Mouse (Mus musculus) embryonic stem cell, embryonic (primary cell): ENCODE data around the gene Pcca.

ENCODE experiments used
- CTCF ChIA-PET, 4 experiments: fragments of 300-600 bp in 2 of 4; fragments of 350-600 bp in 2 of 4; sonication (Branson Sonifier 250); formaldehyde crosslinking; loops; one replicate each; lab custom pipeline; 2022; ENCODE audit warnings: inconsistent platforms in 2 of 4; lab: Charles Lee
- POLR2A ChIA-PET, 4 experiments: fragments of 300-600 bp in 2 of 4; fragments of 350-600 bp in 2 of 4; sonication (Branson Sonifier 250); formaldehyde crosslinking; loops; one replicate each; lab custom pipeline; 2022; ENCODE audit warnings: antibody characterized with exemption in 4 of 4, inconsistent platforms in 1 of 4; lab: Charles Lee

The Pcca gene

GRCm38 (mm10) chr14:122882795-122883409 lies 348.8 kb downstream of the Pcca start:
- POLR2A ChIA-PET, result interaction anchor here in 2 of 4 experiments (0.6 to 1.1 kb wide), 3 partner anchors 9 to 101 kb away, joined by 3 to 20 read pairs (median 3); partner anchors contain the start of gene Tmtc4 (in 1 of the 2)
- CTCF ChIA-PET, result interaction anchor here in 1 of 4 experiments (0.6 kb wide), 1 partner anchor 877 kb away, joined by 3 read pairs; no protein-coding TSS in a partner anchor

GRCm38 (mm10) chr14:122883410-122883806 lies 349.3 kb downstream of the Pcca start:
- POLR2A ChIA-PET, result no interaction called here

GRCm38 (mm10) chr14:122883821-122884584 lies 349.9 kb downstream of the Pcca start:
- POLR2A ChIA-PET, result interaction anchor here in 1 of 4 experiments (1.5 kb wide), 1 partner anchor 9 kb away, joined by 4 read pairs; no protein-coding TSS in a partner anchor
- CTCF ChIA-PET, result interaction anchor here in 2 of 4 experiments (0.5 to 1.5 kb wide), 3 partner anchors 8 to 507 kb away, joined by 3 to 4 read pairs (median 3); no protein-coding TSS in a partner anchor

More at GRCm38 (mm10) chr14:122883410-122883806, 349.3 kb downstream of the Pcca start:
- CTCF ChIA-PET, result interaction anchor here in 1 of 4 experiments (0.6 kb wide), 2 partner anchors 507 to 876 kb away, joined by 3 to 4 read pairs; no protein-coding TSS in a partner anchor

- POLR2A ChIA-PET, result no interaction called here
- CTCF ChIA-PET, result interaction anchor here in 2 of 4 experiments (0.6 to 1.5 kb wide), 2 partner anchors 10 to 645 kb away, joined by 3 read pairs; no protein-coding TSS in a partner anchor
These were observed 351.8 kb downstream of the Pcca start for GRCm38 (mm10) chr14:122885893-122886292.

GRCm38 (mm10) chr14:122887278-122887677 lies 353.2 kb downstream of the Pcca start:
- POLR2A ChIA-PET, result interaction anchor here in 1 of 4 experiments (1.1 to 1.3 kb wide), 2 partner anchors 15 to 16 kb away, joined by 3 read pairs; no protein-coding TSS in a partner anchor
- CTCF ChIA-PET, result no interaction called here

- ChIA-PET CTCF (interaction anchor here in 2 of 4 experiments (0.6 to 1.2 kb wide), 2 partner anchors 12 to 25 kb away, joined by 4 to 5 read pairs; no protein-coding TSS in a partner anchor), POLR2A (interaction anchor here in 1 of 4 experiments (1.1 to 1.3 kb wide), 2 partner anchors 15 to 16 kb away, joined by 3 read pairs; no protein-coding TSS in a partner anchor)
These were observed 353.8 kb downstream of the Pcca start for GRCm38 (mm10) chr14:122887702-122888479.

GRCm38 (mm10) chr14:122888480-122888872 lies 354.4 kb downstream of the Pcca start:
- POLR2A ChIA-PET, result interaction anchor here in 1 of 4 experiments (1.3 kb wide), 1 partner anchor 15 kb away, joined by 3 read pairs; no protein-coding TSS in a partner anchor
- CTCF ChIA-PET, result interaction anchor here in 2 of 4 experiments (0.6 to 1.2 kb wide), 2 partner anchors 12 to 24 kb away, joined by 4 to 5 read pairs; no protein-coding TSS in a partner anchor

GRCm38 (mm10) chr14:122891470-122891968 lies 357.4 kb downstream of the Pcca start:
- ChIA-PET POLR2A (interaction anchor here in 2 of 4 experiments (0.7 to 0.8 kb wide), 4 partner anchors 9 to 362 kb away, joined by 3 to 5 read pairs (median 4); no protein-coding TSS in a partner anchor), CTCF (no interaction called here)

GRCm38 (mm10) chr14:122896106-122896505 lies 362.0 kb downstream of the Pcca start:
- ChIA-PET CTCF (no interaction called here), POLR2A (interaction anchor here in 1 of 4 experiments (0.7 kb wide), 1 partner anchor 29 kb away, joined by 3 read pairs; no protein-coding TSS in a partner anchor)

- CTCF ChIA-PET, result no interaction called here
- POLR2A ChIA-PET, result interaction anchor here in 1 of 4 experiments (0.6 to 1.1 kb wide), 2 partner anchors 15 to 408 kb away, joined by 3 read pairs; partner anchors contain the start of genes Ggact and Gm10837
These were observed 364.4 kb downstream of the Pcca start for GRCm38 (mm10) chr14:122898550-122898949.

- ChIA-PET POLR2A (interaction anchor here in 1 of 4 experiments (0.6 to 2.2 kb wide), 4 partner anchors 10 to 405 kb away, joined by 3 to 9 read pairs (median 3); partner anchors contain the start of gene Ggact), CTCF (no interaction called here)
These were observed 366.6 kb downstream of the Pcca start for GRCm38 (mm10) chr14:122900679-122901078.

GRCm38 (mm10) chr14:122901177-122901576 lies 367.1 kb downstream of the Pcca start:
- ChIA-PET POLR2A (interaction anchor here in 1 of 4 experiments (0.8 to 2.2 kb wide), 2 partner anchors 10 to 12 kb away, joined by 3 to 9 read pairs; partner anchors contain the start of gene Ggact), CTCF (interaction anchor here in 1 of 4 experiments (1.6 kb wide), 1 partner anchor 678 kb away, joined by 3 read pairs; no protein-coding TSS in a partner anchor)

- ChIA-PET POLR2A (interaction anchor here in 1 of 4 experiments (1.4 to 3.1 kb wide), 2 partner anchors 11 to 24 kb away, joined by 4 to 8 read pairs; no protein-coding TSS in a partner anchor), CTCF (interaction anchor here in 1 of 4 experiments (1.6 kb wide), 1 partner anchor 678 kb away, joined by 3 read pairs; no protein-coding TSS in a partner anchor)
These were observed 367.6 kb downstream of the Pcca start for GRCm38 (mm10) chr14:122901715-122902114.

- CTCF ChIA-PET, result interaction anchor here in 1 of 4 experiments (1.6 kb wide), 1 partner anchor 679 kb away, joined by 3 read pairs; no protein-coding TSS in a partner anchor
- POLR2A ChIA-PET, result interaction anchor here in 1 of 4 experiments (1.4 to 3.1 kb wide), 2 partner anchors 10 to 24 kb away, joined by 4 to 8 read pairs; no protein-coding TSS in a partner anchor
These were observed 368.0 kb downstream of the Pcca start for GRCm38 (mm10) chr14:122902136-122902535.

GRCm38 (mm10) chr14:122902884-122903283 lies 368.8 kb downstream of the Pcca start:
- CTCF ChIA-PET, result interaction anchor here in 1 of 4 experiments (1.6 kb wide), 1 partner anchor 680 kb away, joined by 3 read pairs; no protein-coding TSS in a partner anchor
- POLR2A ChIA-PET, result interaction anchor here in 2 of 4 experiments (1.0 to 3.1 kb wide), 4 partner anchors 9 to 25 kb away, joined by 3 to 8 read pairs (median 4); partner anchors contain the start of gene Ggact (in 1 of the 2)

GRCm38 (mm10) chr14:122903923-122904351 lies 369.8 kb downstream of the Pcca start:
- POLR2A ChIA-PET, result interaction anchor here in 1 of 4 experiments (1.2 to 3.1 kb wide), 3 partner anchors 8 to 24 kb away, joined by 3 to 8 read pairs (median 3); no protein-coding TSS in a partner anchor
- CTCF ChIA-PET, result no interaction called here
